Mouse (Mus musculus): Measurements from ENCODE around the gene Olfr101. TPM values are rescaled to one million over a fixed set of nuclear protein-coding genes. Genes with fewer than 3 reads are reported as not detected.

Olfr101 gene
- polyA plus RNA-seq, 1 experiment: not detected

GRCm38 (mm10) chr17:37270058-37270701, 33.9 kb downstream of the Olfr101 start, which contains the start of gene H2-M3:
Gene H2-M3, plus strand, starts transcription at chr17:37270220.
- H3K4me3 ChIP-seq (ENCODE audit: insufficient read depth, low read length): peak within 1 kb of the TSS; percentile 70
- TF ChIP-seq POLR2A (IDR thresholded peaks at IDR 0.05; ENCODE audit: extremely low read depth, insufficient read depth, low read length): no peak
- TF ChIP-seq CTCF (IDR thresholded peaks at IDR 0.05; ENCODE audit: extremely low read depth, insufficient read depth, low read length): no peak
- H3K27ac ChIP-seq (ENCODE audit: insufficient read depth, low read length): no peak within 1 kb of the TSS
- no peaks in the 10 kb centered on the region for H3K4me1 ChIP-seq (ENCODE audit: control insufficient read depth, insufficient read depth, low read length)

GRCm38 (mm10) chr17:37263626-37264025, 40.5 kb downstream of the Olfr101 start, which contains the start of gene Olfr98:
Gene Olfr98, minus strand, starts transcription at chr17:37263749.
- H3K4me3 ChIP-seq (ENCODE audit: insufficient read depth, low read length): no peak within 1 kb of the TSS
- H3K27ac ChIP-seq (ENCODE audit: insufficient read depth, low read length): no peak within 1 kb of the TSS
- no peaks in the 10 kb centered on the region for H3K4me1 ChIP-seq (ENCODE audit: control insufficient read depth, insufficient read depth, low read length)
- TF ChIP-seq POLR2A (IDR thresholded peaks at IDR 0.05; ENCODE audit: extremely low read depth, insufficient read depth, low read length) (no peak), CTCF (IDR thresholded peaks at IDR 0.05; ENCODE audit: extremely low read depth, insufficient read depth, low read length) (no peak)

GRCm38 (mm10) chr17:37250544-37250943, 53.6 kb downstream of the Olfr101 start:
- no peak overlapping the region for H3K27ac ChIP-seq (ENCODE audit: insufficient read depth, low read length)
- H3K4me3 ChIP-seq (ENCODE audit: insufficient read depth, low read length): no peak overlapping the region
- peak; percentile 43 for TF ChIP-seq CTCF (IDR thresholded peaks at IDR 0.05; ENCODE audit: extremely low read depth, insufficient read depth, low read length)
- TF ChIP-seq POLR2A (IDR thresholded peaks at IDR 0.05; ENCODE audit: extremely low read depth, insufficient read depth, low read length): no peak
- no peaks in the 10 kb centered on the region for H3K4me1 ChIP-seq (ENCODE audit: control insufficient read depth, insufficient read depth, low read length)

GRCm38 (mm10) chr17:37249460-37249859, 54.7 kb downstream of the Olfr101 start:
- no peak overlapping the region for H3K4me3 ChIP-seq (ENCODE audit: insufficient read depth, low read length)
- no peak for TF ChIP-seq CTCF (IDR thresholded peaks at IDR 0.05; ENCODE audit: extremely low read depth, insufficient read depth, low read length)
- TF ChIP-seq POLR2A (IDR thresholded peaks at IDR 0.05; ENCODE audit: extremely low read depth, insufficient read depth, low read length): no peak
- no peaks in the 10 kb centered on the region for H3K4me1 ChIP-seq (ENCODE audit: control insufficient read depth, insufficient read depth, low read length)
- no peak overlapping the region for H3K27ac ChIP-seq (ENCODE audit: insufficient read depth, low read length)

Other genes with a start within 250 kb of the Olfr101 start
- gene Olfr90, start 215.8 kb downstream of the Olfr101 start, polyA plus RNA-seq (2012; rRNA removed): not detected in 2 replicates
- not detected in 2 replicates for gene Olfr91, start 206.0 kb downstream of the Olfr101 start, polyA plus RNA-seq (2012; rRNA removed)
- gene Olfr92, start 184.2 kb downstream of the Olfr101 start, polyA plus RNA-seq (2012; rRNA removed): not detected in 2 replicates
- gene Olfr93, start 142.8 kb downstream of the Olfr101 start, polyA plus RNA-seq (2012; rRNA removed): not detected in 2 replicates
- not detected in 2 replicates for gene Ubd, start 110.4 kb downstream of the Olfr101 start, polyA plus RNA-seq (2012; rRNA removed)
- not detected in 2 replicates for gene Olfr94, start 103.3 kb downstream of the Olfr101 start, polyA plus RNA-seq (2012; rRNA removed)
- 0.02 TPM in 1 of 2 replicates, not detected in the other for gene Olfr95, start 91.2 kb downstream of the Olfr101 start, polyA plus RNA-seq (2012; rRNA removed)
- not detected in 2 replicates for gene Olfr96, start 84.2 kb downstream of the Olfr101 start, polyA plus RNA-seq (2012; rRNA removed)
- not detected in 2 replicates for gene Olfr97, start 67.0 kb downstream of the Olfr101 start, polyA plus RNA-seq (2012; rRNA removed)
- not detected in 2 replicates for gene Olfr98, start 40.6 kb downstream of the Olfr101 start, polyA plus RNA-seq (2012; rRNA removed)
- 2.6 and 3.3 TPM in 2 replicates for gene H2-M3, start 34.1 kb downstream of the Olfr101 start, polyA plus RNA-seq (2012; rRNA removed)
- not detected in 2 replicates for gene Olfr99, start 20.9 kb downstream of the Olfr101 start, polyA plus RNA-seq (2012; rRNA removed)
- not detected in 2 replicates for gene Olfr102, start 12.7 kb upstream of the Olfr101 start, polyA plus RNA-seq (2012; rRNA removed)
- gene Olfr103, start 35.4 kb upstream of the Olfr101 start, polyA plus RNA-seq (2012; rRNA removed): not detected in 2 replicates
- gene Olfr104-ps, start 55.3 kb upstream of the Olfr101 start, polyA plus RNA-seq (2012; rRNA removed): not detected in 2 replicates
- not detected in 2 replicates for gene Olfr105-ps, start 74.7 kb upstream of the Olfr101 start, polyA plus RNA-seq (2012; rRNA removed)
- gene Olfr106-ps, start 86.1 kb upstream of the Olfr101 start, polyA plus RNA-seq (2012; rRNA removed): not detected in 2 replicates
- gene Olfr107, start 94.9 kb upstream of the Olfr101 start, polyA plus RNA-seq (2012; rRNA removed): not detected in 2 replicates
- not detected in 2 replicates for gene Olfr108, start 141.2 kb upstream of the Olfr101 start, polyA plus RNA-seq (2012; rRNA removed)
- gene Olfr109, start 154.6 kb upstream of the Olfr101 start, polyA plus RNA-seq (2012; rRNA removed): not detected in 2 replicates
- gene H2-M2, start 179.2 kb upstream of the Olfr101 start, polyA plus RNA-seq (2012; rRNA removed): not detected in 2 replicates
- gene Olfr110, start 188.2 kb upstream of the Olfr101 start, polyA plus RNA-seq (2012; rRNA removed): 0.15 and 0.19 TPM in 2 replicates
- 0.15 and 0.42 TPM in 2 replicates for gene Olfr111, start 203.7 kb upstream of the Olfr101 start, polyA plus RNA-seq (2012; rRNA removed)